Mouse (Mus musculus): ENCODE measurements around the gene Ptp4a2. TPM values are rescaled to one million over a fixed set of nuclear protein-coding genes. Genes with fewer than 3 reads are reported as not detected.

The Ptp4a2 gene
- polyA plus RNA-seq, 1 experiment from 2014 or later, result 982 TPM

DNA sequence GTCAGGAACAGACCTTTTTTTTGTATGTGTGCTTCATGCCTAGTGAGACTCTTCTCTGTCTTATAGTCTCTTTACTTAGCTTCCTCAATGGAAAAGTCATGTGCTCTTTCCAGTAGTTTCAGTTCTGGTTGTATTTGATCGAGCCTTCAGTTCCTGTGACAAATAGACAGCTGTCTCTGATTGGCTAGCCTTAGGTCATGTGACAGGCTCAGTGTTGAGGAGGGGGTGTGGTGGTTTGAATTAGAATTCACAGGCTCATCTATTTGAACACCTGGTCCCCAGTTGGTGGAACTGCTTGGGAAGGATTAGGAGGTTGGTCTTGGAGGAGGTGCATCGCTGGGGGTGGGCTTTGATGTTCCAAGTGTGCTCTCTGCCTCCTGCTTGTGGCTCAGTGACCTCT, 21.4 kb upstream of the Ptp4a2 start:
- WGBS (ENCODE audit: missing documents), result 43% methylated on average over 2 of the region's 2 CpGs
- H3K79me2 ChIP-seq (ENCODE audit: inconsistent target), result peaks cover 11% of the 10 kb centered on the region; the same call in 1 of the 2 replicates
- no peaks in the 10 kb centered on the region for H3K36me3 ChIP-seq (ENCODE audit: inconsistent target)
- no peak overlapping the region for H3K4me3 ChIP-seq (ENCODE audit: inconsistent target)
- peak overlapping the region; percentile 97 for H3K27ac ChIP-seq

DNA sequence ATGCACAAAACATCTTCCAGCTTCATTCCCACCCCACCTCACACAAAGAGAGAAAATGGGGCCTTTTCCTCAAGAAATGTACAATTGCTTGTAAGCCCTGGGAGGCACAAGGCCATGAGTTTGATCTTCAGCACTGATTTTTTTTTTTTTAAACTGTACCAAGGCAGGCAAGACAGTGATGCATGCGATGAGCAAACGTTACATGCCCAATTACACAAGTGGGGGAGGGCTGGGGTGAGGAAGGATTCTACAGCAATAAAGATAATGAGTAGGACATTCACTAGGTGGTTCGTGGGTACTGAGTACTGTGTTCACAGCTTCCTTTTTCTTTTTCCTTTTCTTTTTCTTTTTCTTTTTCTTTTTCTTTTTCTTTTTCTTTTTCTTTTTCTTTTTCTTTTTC, 20.5 kb upstream of the Ptp4a2 start:
- no peak overlapping the region for H3K4me3 ChIP-seq (ENCODE audit: inconsistent target)
- H3K79me2 ChIP-seq (ENCODE audit: inconsistent target), result peaks cover 11% of the 10 kb centered on the region; the same call in 1 of the 2 replicates
- WGBS (ENCODE audit: missing documents), result 45% methylated on average over 3 of the region's 3 CpGs
- peak overlapping the region; percentile 97 for H3K27ac ChIP-seq
- H3K36me3 ChIP-seq (ENCODE audit: inconsistent target), result no peaks in the 10 kb centered on the region

DNA sequence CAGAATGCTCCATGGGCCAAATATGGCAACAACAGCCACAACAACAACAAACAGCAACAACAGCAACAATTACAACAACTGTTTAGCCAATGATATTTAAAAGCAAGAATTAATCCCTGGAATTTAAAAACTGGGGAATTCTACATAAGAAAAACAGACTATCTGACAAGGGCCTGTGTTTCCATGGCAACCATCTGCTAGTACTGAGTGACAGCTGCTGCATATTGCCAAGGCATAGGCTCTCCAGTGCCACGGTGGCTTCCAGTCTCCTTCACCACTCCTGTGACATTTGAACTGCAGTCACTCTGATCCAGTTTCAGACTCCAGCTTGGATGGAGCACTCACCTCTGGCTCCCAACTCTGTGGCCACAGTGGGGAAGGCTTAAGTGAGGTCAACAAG, 19.6 kb upstream of the Ptp4a2 start:
- 84% methylated on average over 1 of the region's 1 CpGs for WGBS (ENCODE audit: missing documents)
- Histone ChIP-seq H3K4me3 (ENCODE audit: inconsistent target) (no peak overlapping the region), H3K27ac (peak overlapping the region; percentile 64; the same call in 1 of the 2 replicates), H3K79me2 (ENCODE audit: inconsistent target) (peaks cover 11% of the 10 kb centered on the region; the same call in 1 of the 2 replicates), H3K36me3 (ENCODE audit: inconsistent target) (no peaks in the 10 kb centered on the region)

DNA sequence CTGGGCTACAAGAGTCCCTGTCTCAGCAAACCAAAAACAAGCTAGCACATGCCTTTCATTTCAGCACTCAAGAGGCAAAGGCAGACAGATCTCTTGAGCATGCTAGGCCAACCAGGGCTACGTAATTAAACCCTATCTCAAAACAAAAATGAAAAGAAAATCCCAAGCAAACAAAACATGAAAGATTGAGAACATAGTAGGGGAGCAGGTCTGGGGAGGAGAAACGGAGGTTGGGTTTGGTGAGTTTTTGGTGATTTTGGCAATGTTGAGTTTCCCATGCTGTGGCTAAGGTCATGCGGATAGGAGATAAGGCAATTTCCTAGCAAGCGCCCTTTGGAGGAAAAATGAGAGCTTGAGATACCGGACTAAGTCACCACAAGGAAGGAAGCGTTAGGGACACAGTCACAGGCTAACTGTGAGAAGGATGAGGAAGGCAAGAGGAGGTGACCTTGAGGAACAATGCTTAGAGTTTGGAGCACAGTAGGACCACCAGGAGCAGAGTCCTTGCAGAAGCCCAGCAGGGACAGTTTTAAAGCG, 18.3 kb upstream of the Ptp4a2 start:
- WGBS (ENCODE audit: missing documents), result 59% methylated on average over 7 of the region's 7 CpGs
- Histone ChIP-seq H3K36me3 (ENCODE audit: inconsistent target) (no peaks in the 10 kb centered on the region), H3K4me3 (ENCODE audit: inconsistent target) (no peak overlapping the region), H3K79me2 (ENCODE audit: inconsistent target) (peaks cover 2% of the 10 kb centered on the region; the same call in 1 of the 2 replicates), H3K27ac (peak overlapping the region; percentile 64)

DNA sequence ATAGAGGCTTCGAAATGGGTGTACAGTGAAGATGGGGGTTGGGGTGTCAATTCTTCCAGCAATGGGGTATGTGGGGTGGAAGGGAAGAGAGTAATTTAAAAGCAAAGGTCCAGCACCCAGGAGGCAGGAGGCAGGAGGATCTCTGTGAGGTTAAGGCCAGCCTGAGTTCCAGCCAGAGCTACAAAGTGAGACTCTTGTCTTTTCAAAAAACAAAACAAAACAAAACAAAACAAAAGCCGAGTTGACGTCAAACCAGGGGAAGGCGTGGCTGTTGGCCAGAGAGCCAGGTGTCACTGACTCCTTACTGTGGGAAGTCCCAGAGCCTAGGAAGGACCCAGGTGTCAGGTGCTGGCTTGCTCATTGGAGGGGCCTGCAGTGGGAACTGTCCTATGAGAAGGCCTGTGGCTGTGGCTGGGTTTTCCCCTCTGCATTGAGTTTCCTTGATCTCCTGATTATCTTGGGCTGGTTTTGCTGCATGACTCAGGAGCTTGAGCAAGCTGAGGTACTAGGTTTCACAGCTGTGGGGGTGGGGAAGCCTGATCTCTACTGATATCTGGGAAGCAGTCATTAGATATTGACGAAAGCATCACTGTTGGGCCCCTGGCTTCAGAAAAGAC, 17.2 kb upstream of the Ptp4a2 start:
- no peak overlapping the region for H3K4me3 ChIP-seq (ENCODE audit: inconsistent target)
- 38% methylated on average over 4 of the region's 5 CpGs for WGBS (ENCODE audit: missing documents)

DNA sequence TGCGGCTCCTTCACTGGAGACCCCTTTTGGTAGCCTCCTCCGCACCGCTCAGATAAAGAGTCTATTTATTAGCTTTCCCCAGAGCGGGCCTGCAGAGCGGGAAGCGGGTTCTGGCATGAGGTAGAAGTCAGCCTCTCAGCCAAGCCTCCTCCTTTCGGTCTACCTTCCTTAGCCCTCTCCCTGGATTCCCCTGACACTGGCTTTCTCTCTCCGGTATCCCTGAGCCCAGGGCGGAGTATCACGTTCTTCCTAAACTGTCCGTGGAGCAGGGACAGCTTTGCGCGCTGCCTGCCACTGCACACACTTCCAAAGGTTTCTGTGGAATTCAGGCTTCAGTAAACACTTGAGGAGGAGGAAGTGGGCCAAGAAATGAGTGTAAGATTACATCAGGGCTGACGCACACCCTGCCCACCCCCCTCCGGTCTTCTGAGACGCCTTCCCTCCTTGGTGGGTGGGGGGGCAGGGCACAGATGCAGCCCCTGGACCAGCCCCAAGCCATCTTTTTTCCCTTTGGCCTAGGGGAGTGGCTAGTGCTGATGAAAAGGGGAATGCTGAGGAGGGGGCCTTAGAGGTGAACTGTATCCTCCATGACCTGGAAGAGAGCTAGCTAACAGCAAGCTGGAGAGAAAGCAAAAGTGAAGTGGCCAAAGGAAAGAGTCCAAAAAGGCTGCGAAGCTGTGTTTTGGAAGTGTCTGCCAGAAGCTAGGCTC, 15.7 kb upstream of the Ptp4a2 start:
- Histone ChIP-seq H3K4me3 (ENCODE audit: inconsistent target) (no peak overlapping the region), H3K36me3 (ENCODE audit: inconsistent target) (no peaks in the 10 kb centered on the region), H3K27ac (no peak overlapping the region), H3K79me2 (ENCODE audit: inconsistent target) (no peaks in the 10 kb centered on the region)
- WGBS (ENCODE audit: missing documents), result 78% methylated on average over 17 of the region's 17 CpGs

More for the DNA sequence above, 17.2 kb upstream of the Ptp4a2 start:
- H3K36me3 ChIP-seq (ENCODE audit: inconsistent target), result no peaks in the 10 kb centered on the region
- H3K79me2 ChIP-seq (ENCODE audit: inconsistent target), result no peaks in the 10 kb centered on the region
- H3K27ac ChIP-seq, result peak overlapping the region; percentile 64

DNA sequence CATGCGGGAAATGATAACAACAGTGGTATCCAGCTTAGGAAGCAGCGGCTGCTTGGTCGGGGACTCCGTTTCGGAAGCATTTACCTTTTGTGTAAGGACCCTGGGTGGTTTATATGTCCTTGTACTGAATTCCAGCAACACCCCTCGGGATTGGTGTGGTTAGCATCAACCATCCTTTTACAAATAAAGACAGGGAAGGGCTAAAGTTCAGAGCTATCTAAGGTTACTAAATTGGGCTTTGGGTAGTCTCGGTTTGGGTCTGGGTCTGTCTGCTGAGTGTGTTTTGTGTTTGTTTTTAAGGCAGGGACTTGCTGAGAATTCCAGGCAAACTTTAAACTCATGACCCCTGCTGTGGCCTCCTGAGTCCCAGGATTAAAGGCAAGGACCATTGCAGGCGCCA, 15.2 kb upstream of the Ptp4a2 start:
- H3K79me2 ChIP-seq (ENCODE audit: inconsistent target), result no peaks in the 10 kb centered on the region
- 93% methylated on average over 8 of the region's 8 CpGs for WGBS (ENCODE audit: missing documents)
- no peak overlapping the region for H3K4me3 ChIP-seq (ENCODE audit: inconsistent target)
- no peaks in the 10 kb centered on the region for H3K36me3 ChIP-seq (ENCODE audit: inconsistent target)
- no peak overlapping the region for H3K27ac ChIP-seq

DNA sequence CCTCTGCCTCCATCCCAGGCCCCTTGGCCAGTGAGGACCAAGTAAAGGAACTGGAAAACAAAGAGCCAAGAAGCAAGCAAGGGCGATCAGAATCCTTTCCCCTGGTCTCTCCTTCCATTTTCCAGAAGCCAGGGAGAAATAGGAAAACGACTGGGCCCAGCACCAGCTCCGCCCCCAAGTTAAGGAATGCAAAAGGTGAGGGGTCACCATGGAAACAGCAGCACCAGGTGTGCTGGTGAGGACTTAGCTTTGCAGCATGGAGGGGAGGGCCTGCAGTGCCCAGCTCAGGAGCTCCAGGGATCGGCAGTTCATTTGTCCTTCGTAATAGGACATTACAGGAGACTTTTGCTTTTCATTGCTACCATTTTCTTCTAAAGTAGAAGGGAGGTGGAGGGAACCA, 13.0 kb upstream of the Ptp4a2 start:
- Histone ChIP-seq H3K36me3 (ENCODE audit: inconsistent target) (no peaks in the 10 kb centered on the region), H3K79me2 (ENCODE audit: inconsistent target) (no peaks in the 10 kb centered on the region), H3K27ac (no peak overlapping the region), H3K4me3 (ENCODE audit: inconsistent target) (no peak overlapping the region)
- 97% methylated on average over 5 of the region's 5 CpGs for WGBS (ENCODE audit: missing documents)

DNA sequence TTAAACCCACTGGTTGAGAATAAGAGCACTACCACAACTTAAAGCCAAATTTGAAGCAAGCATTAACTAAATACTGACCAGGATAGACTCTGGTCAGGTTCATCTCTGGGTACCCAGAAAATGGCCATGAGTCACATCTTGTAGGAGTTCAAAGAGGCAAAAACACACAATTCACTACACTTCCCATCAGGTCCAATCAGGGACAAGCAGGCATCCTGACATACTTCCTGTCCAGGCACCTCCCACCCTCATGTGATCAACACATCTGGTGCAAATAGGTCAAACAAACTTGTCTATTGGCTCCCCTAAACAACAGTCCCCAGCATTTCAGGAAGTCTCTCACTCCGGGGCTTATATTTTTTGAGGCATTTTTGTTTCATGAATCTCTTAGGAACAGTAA, 7.7 kb upstream of the Ptp4a2 start:
- no peak overlapping the region for H3K4me3 ChIP-seq (ENCODE audit: inconsistent target)
- no peaks in the 10 kb centered on the region for H3K79me2 ChIP-seq (ENCODE audit: inconsistent target)
- 18% methylated on average over 1 of the region's 1 CpGs for WGBS (ENCODE audit: missing documents)
- H3K36me3 ChIP-seq (ENCODE audit: inconsistent target), result no peaks in the 10 kb centered on the region
- no peak overlapping the region for H3K27ac ChIP-seq

DNA sequence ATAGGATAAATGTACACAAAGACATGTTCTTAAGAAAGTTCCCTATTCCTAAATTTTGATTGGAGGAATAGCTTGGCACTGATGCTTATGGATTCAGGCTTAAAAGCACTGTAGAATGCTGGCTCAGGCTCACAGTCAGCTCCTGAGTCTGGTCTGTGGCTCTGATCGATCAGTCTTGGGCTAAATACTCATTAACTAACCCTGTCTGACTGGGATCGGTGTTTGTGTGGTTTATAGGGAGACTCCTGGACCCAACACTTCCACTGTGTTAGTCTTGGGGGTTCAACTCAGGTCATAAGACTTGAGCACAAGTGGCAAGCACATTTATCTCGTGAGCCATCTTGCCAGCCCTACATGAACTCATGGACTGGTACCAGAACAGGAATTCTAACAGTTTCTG, 6.0 kb upstream of the Ptp4a2 start:
- WGBS (ENCODE audit: missing documents), result 95% methylated on average over 3 of the region's 3 CpGs
- Histone ChIP-seq H3K36me3 (ENCODE audit: inconsistent target) (no peaks in the 10 kb centered on the region), H3K4me3 (ENCODE audit: inconsistent target) (no peak overlapping the region), H3K27ac (no peak overlapping the region), H3K79me2 (ENCODE audit: inconsistent target) (peaks cover 9% of the 10 kb centered on the region; the same call in 1 of the 2 replicates)

DNA sequence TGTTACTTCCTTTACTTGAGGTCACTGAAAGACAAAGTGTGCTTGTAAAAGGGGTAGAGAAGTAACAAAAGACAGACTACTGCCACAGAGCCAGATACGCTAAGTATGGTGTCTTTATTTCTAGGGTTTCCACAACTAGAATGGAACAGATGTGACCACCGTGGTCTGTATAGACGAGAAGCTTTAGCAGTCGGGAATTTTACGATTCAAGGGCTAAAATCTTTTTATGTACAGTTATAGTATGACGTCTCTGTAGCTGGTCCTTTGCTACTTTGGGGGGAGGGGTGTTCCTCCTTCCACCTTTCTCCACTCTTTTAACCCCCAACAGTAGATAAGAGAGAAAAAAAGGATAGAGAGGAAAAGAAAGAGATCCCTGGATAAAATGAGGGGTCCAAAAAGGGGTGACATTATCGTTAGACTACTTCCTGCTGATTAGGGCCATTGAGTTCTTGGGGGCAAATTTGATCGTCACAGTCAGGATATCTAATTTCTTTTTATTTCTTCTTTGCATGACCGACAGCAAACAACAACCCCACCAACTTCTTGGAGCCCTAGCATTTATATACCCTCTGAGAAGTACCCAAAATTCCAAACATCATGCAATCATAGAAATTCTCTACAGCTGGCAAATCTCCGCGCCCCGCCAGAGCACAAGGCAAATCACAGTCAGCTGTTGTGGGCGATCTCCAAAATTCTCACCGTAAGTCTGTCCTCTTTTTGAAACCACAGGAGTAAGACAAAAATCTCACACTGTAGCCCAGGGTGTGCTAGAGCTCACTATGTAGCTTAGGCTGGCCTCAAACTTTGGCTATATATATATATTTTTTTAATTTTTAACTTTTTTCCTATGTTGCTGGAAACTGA, 818 bp downstream of the Ptp4a2 start:
- Histone ChIP-seq H3K27ac (peak overlapping the region; percentile 90), H3K79me2 (ENCODE audit: inconsistent target) (peaks cover 15% of the 10 kb centered on the region; the same call in 1 of the 2 replicates), H3K36me3 (ENCODE audit: inconsistent target) (no peaks in the 10 kb centered on the region), H3K4me3 (ENCODE audit: inconsistent target) (peak overlapping the region; percentile 57)
- WGBS (ENCODE audit: missing documents), result 50% methylated on average over 14 of the region's 14 CpGs

DNA sequence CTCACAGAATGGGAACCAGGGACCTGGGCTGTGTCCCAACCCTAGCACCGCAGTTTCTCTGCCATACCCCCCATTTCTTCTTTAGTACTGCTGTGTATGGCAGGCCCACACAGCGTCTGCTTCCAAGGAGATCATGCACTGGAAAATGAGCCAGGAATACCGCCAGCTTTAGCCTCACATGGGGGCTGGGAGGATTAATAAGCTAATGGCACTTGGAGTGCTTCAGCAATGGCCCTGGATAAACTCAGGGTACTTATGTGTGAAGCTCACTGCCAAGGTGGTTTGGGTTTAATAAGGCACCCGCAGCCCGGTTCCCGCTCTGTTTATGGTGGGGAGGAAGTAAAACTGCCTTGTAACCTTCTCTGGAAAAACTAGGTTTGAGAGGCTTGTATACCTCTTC, 6.6 kb downstream of the Ptp4a2 start:
- Histone ChIP-seq H3K36me3 (ENCODE audit: inconsistent target) (no peaks in the 10 kb centered on the region), H3K27ac (no peak overlapping the region), H3K4me3 (ENCODE audit: inconsistent target) (no peak overlapping the region), H3K79me2 (ENCODE audit: inconsistent target) (peaks cover 21% of the 10 kb centered on the region)
- WGBS (ENCODE audit: missing documents), result 75% methylated on average over 6 of the region's 6 CpGs

DNA sequence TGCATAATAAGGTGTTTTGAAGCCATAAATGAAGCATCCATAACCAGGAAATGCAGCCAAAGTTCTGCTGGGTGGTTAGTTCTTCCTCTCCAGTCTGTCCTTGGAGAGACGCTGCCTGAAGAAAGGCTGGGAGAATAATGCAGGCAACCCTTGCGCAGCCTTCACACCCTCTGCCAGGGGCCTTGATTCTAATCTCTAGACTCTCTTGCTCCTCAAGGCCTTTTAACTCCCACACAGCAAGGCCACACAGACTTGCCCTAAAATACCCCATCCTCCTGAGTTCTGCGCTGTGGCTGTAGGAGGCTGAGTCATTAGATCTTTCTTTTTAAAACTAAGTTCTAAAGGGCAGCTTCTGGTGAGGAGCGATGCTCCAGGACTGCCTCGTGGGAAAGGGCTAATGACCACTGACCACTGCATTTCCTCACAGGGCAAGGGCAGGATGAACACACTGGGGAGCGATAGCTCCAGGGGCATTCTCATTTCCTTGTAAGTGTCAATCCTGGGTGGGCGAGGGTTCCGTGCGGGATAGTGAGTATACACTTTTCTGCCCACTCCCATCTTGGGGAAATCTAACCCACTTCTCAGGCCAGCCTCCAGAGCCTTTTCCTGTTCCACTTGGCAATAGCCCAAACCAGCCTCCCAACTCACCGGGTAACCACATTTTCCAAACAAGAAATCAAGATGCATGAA, 7.6 kb downstream of the Ptp4a2 start:
- Histone ChIP-seq H3K36me3 (ENCODE audit: inconsistent target) (no peaks in the 10 kb centered on the region), H3K4me3 (ENCODE audit: inconsistent target) (no peak overlapping the region), H3K79me2 (ENCODE audit: inconsistent target) (peaks cover 31% of the 10 kb centered on the region), H3K27ac (peak overlapping the region; percentile 74)
- WGBS (ENCODE audit: missing documents), result 56% methylated on average over 10 of the region's 10 CpGs

DNA sequence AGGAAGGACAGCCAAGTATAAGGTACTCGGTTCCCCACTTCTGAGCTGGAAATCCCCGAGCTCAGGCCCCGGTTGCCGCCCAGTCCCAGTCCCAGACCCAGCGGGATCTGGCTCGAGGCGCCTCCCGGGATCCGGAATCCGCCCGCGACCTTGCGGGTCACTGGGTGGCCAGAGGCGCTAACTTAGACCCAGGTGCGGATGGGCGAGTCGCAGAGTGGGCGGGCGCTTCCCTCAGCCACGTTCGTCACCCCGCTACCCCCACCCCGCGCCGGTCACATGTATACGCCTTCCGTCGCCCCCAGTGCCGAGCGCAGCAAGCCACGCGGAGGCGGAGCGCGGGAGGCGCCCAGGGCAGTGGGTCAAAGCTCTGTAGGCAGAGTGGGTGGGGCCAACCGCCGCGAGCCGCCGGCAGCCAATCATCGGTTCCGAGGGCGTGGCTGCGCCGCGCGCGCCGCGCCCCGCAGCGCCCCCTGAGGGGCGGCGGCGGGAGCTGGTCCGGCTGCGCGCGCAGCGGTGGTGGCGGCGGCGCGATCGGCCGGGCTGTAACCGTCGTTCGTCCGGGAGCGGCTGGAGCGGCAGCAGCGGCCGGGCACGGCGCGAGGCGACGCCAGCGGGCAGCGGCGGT, 8.8 kb downstream of the Ptp4a2 start:
- under 1% methylated on average over 73 of the region's 83 CpGs for WGBS (ENCODE audit: missing documents)
- peak overlapping the region; percentile 23; the same call in 1 of the 2 replicates for H3K4me3 ChIP-seq (ENCODE audit: inconsistent target)

More for the DNA sequence above, 8.8 kb downstream of the Ptp4a2 start:
- Histone ChIP-seq H3K27ac (peak overlapping the region; percentile 74), H3K79me2 (ENCODE audit: inconsistent target) (peaks cover 43% of the 10 kb centered on the region), H3K36me3 (ENCODE audit: inconsistent target) (no peaks in the 10 kb centered on the region)
